Mouse (Mus musculus) cortical plate, adult 2 months (tissue): Measurements from ENCODE around the gene Ttll3. TPM values are rescaled to one million over a fixed set of nuclear protein-coding genes. Genes with fewer than 3 reads are reported as not detected.

Source experiments
- H3K27ac ChIP-seq: fragments of 200-500 bp; 2 replicates; pipeline ENCODE4 v1.5.1; 2012; ENCODE audit warnings: low read length, control low read depth, inconsistent platforms; ENCODE audit not compliant: insufficient read depth
- H3K4me1 ChIP-seq: fragments of 200-500 bp; 2 replicates; pipeline ENCODE4 v1.6.1; 2011; ENCODE audit warnings: low read length; ENCODE audit not compliant: control insufficient read depth, insufficient read depth
- H3K4me3 ChIP-seq: fragments of 200-500 bp; 2 replicates; pipeline ENCODE4 v1.5.1; 2011; ENCODE audit warnings: mild to moderate bottlenecking, low read length, control low read depth; ENCODE audit not compliant: insufficient read depth
- CTCF ChIP-seq: fragments of 200-500 bp; IDR thresholded peaks from 2 replicates; pipeline ENCODE4 v1.5.1; 2011; ENCODE audit warnings: mild to moderate bottlenecking, control low read depth, low read length; ENCODE audit not compliant: insufficient read depth; ENCODE audit errors: extremely low read depth
- POLR2A ChIP-seq: fragments of 200-500 bp; IDR thresholded peaks from 2 replicates; pipeline ENCODE4 v1.6.1; 2011; ENCODE audit warnings: mild to moderate bottlenecking, low read length, control low read depth; ENCODE audit not compliant: insufficient read depth; ENCODE audit errors: extremely low read depth
- polyA plus RNA-seq: library from polyadenylated mRNA; depleted of rRNA; stranded (reverse); fragments of >200 nt; gene quantifications from 2 replicates; pipeline ENCODE4 v1.2.3, GENCODE M21; 2012; rRNA removed

The Ttll3 gene
- polyA plus RNA-seq = 22.4 and 26.0 TPM in 2 replicates

- Histone ChIP-seq H3K4me1 (no peaks in the 10 kb centered on the region), H3K4me3 (no peak within 1 kb of the TSS), H3K27ac (no peak within 1 kb of the TSS)
- TF ChIP-seq POLR2A (no peak), CTCF (no peak)
These were observed at the start of gene Ttll3 for GRCm38 (mm10) chr6:113388960-113389359. Ttll3 (plus strand) TSS chr6:113389260.

DNA sequence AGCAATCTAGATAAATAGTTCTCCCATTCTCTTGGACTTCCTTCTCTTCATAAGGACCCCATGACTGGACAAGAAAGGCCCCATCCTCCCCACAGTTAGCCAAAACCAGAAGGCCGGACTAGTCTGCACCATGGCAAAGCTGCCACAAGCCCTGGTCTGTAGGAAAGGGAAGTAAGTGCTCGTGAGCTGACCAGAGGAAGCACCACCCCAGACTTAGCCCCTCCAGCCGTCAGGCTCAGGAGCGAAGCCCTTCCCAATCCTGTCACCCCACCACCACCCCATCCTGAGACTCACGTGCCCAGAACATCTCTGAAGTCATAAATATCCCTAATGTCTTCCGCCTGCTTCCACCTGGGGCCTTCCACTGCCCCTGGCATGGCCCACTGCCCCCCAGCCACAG, 47.5 kb upstream of the Ttll3 start:
- peak overlapping the region; percentile 45; the same call in 1 of the 2 replicates for H3K27ac ChIP-seq
- no peak for TF ChIP-seq POLR2A
- H3K4me1 ChIP-seq = peaks cover 5% of the 10 kb centered on the region; the same call in 1 of the 2 replicates
- H3K4me3 ChIP-seq = peak overlapping the region; percentile 80

DNA sequence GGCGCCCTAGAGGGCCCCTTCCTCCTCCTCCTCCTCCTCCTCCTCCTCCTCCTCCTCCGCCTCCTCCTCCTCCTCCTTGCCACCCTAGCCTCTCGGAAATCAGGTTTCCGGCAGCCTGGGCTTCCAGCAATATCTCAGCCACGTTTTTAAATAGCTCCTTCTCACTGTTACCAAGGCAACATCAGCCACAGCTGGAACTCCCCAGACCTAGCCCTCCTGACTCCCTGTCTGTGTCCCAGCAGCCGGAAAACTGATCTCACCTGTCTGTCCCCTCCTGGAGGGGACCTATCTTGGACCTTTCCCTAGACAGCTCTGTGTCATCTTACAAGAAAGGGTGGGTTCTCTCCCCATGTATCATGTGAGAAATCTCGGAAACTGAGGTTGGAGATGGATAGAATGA, 46.8 kb upstream of the Ttll3 start:
- peak overlapping the region; percentile 80 for H3K4me3 ChIP-seq
- TF ChIP-seq CTCF (no peak), POLR2A (no peak)
- peaks cover 5% of the 10 kb centered on the region; the same call in 1 of the 2 replicates for H3K4me1 ChIP-seq

DNA sequence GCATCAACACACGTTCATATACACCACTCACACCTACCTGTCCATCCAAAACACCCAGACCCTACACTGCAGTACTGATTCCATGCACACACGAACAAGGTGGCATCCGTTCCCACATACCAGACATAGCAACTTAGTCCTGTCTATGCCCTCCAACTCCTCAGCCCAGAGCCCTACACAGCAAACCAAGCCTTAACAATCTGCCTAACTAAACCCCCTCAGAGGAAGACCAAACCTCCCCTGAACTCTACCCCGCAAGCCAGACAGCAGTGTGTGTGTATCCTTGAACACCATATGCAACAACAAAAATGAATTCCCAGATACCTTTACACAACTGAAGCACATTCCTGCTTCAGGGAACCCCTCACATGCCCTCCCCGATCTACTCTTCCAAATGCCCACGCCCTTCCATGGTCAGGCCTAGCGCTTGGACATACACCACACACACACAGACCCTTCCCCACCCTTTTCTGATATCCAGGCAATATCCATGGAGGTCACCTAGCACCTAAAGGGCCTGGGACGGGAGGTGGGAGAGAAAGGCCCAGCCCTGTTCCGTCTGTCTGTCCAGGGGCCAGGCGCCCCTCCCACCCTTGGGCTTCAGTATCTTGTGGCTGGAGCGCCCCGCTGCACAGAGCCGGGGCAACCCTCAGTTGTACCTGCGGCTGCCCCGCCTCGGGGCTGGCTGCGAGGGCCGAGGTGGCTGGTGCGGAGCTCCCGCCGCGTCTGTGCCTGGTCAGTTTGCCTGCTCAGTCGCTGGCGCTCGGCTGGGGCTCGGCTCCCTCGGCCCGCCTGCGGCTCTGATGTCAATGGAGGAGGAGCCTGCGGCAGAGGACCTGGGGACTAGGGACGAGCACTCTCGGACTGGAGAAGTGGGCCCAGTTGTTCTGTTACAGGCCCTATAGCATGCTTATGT, 45.6 kb upstream of the Ttll3 start, which contains the start of gene Camk1:
Camk1 (minus strand) TSS at position 808 of the 916 bp plus-strand sequence.
- peak within 1 kb of the TSS; percentile 70 for H3K27ac ChIP-seq
- TF ChIP-seq POLR2A (peak; percentile 72), CTCF (no peak)
- peak within 1 kb of the TSS; percentile 80 for H3K4me3 ChIP-seq

More for the DNA sequence above, 46.8 kb upstream of the Ttll3 start:
- 0 out of 2 replicates have a peak overlapping the region, but pooled peaks have one; percentile 31 for H3K27ac ChIP-seq

GRCm38 (mm10) chr6:113344321-113344720, 44.7 kb upstream of the Ttll3 start:
- no peak for TF ChIP-seq POLR2A
- no peak for TF ChIP-seq CTCF
- H3K4me1 ChIP-seq = peaks cover 5% of the 10 kb centered on the region; the same call in 1 of the 2 replicates
- H3K4me3 ChIP-seq = peak overlapping the region; percentile 80
- peak overlapping the region; percentile 60 for H3K27ac ChIP-seq

More for the DNA sequence above, 45.6 kb upstream of the Ttll3 start, which contains the start of gene Camk1:
- peaks cover 5% of the 10 kb centered on the region; the same call in 1 of the 2 replicates for H3K4me1 ChIP-seq

DNA sequence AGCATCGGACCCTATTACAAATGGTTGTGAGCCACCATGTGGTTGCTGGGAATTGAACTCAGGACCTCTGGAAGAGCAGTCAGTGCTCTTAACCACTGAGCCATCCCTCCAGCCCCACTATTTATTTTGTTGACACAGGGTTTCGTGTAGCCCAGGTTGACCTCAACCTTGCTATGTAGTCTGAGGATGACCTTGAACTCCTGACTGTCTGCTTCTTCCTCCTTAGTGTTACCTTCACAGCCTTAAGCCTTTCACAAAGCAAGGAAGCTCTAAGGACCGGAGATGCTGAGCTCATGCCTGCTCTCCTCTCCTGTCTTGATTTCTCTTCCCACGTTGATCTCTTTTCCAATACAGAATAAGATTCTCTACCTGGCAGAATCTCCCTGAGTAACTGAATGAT, 42.2 kb upstream of the Ttll3 start:
- no peak for TF ChIP-seq POLR2A
- Histone ChIP-seq H3K27ac (no peak overlapping the region), H3K4me1 (peaks cover 2% of the 10 kb centered on the region; the same call in 1 of the 2 replicates), H3K4me3 (no peak overlapping the region)

DNA sequence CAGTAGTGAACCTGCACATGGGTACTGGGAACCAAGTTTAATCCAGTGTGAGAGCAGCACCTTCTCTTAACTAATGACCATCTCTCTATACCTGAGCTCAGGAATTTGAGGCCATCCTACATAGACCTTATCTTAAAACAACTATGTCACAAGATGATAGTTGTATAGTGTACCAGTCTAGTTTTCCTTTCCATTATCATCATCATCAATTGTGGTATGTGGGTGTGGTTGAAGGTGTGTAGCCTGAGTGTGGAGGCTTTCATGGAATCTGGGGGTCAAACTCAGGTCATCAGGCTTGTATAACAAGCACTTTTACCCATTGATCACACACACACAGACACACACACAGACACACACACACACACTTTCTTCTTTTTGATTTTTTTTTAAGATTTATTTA, 38.5 kb upstream of the Ttll3 start:
- no peaks in the 10 kb centered on the region for H3K4me1 ChIP-seq
- TF ChIP-seq POLR2A = no peak
- no peak for TF ChIP-seq CTCF
- no peak overlapping the region for H3K27ac ChIP-seq
- H3K4me3 ChIP-seq = no peak overlapping the region

GRCm38 (mm10) chr6:113351161-113351560, 37.9 kb upstream of the Ttll3 start:
- TF ChIP-seq POLR2A (no peak), CTCF (no peak)

GRCm38 (mm10) chr6:113351653-113352052, 37.4 kb upstream of the Ttll3 start:
- TF ChIP-seq POLR2A (no peak), CTCF (no peak)
- no peak overlapping the region for H3K27ac ChIP-seq
- no peak overlapping the region for H3K4me3 ChIP-seq
- no peaks in the 10 kb centered on the region for H3K4me1 ChIP-seq

More at GRCm38 (mm10) chr6:113351161-113351560, 37.9 kb upstream of the Ttll3 start:
- Histone ChIP-seq H3K4me3 (no peak overlapping the region), H3K4me1 (no peaks in the 10 kb centered on the region), H3K27ac (no peak overlapping the region)

DNA sequence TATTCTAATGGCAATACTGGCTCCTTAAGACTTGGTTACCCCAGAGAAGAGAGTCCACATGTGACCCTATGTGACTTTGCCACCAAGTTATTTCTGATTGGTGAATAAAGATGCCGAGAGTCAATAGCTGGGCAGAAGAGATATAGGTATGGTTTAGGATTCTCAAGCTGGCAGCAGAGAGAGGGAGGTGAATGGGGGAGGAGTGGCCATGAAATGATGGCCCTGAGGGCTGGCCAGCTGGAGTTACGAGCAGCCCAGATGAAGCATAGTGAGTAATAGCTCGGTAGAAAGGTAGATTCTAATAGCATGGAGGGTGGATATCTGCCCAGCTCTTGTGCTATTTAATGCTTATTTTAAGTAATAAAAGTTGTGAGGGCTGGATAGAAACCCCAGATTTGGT, 36.2 kb upstream of the Ttll3 start:
- Histone ChIP-seq H3K4me3 (no peak overlapping the region), H3K27ac (no peak overlapping the region), H3K4me1 (no peaks in the 10 kb centered on the region)
- TF ChIP-seq CTCF = no peak
